ENCODE assay signal across 12 mouse cellular contexts in the genomic region with DNA sequence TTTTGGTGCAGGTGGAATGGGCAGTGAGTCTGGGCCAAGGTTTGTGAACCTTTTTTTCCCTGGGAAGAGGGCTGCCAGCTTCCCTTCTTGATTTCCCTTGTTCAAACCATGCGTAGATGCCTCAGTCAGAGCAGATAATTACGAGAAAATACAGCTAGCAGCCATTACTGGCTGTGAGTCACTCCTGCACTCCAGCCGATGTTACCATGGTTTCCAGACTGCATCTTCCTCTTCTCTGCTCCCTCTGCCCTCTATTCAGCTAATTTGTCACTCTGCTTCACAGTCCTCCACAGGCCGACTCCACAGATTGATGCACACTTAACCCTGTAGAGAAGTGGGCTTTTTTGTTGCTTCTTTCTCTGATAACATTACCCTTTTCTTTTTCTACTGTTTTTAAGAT. TPM values are rescaled to one million over a fixed set of nuclear protein-coding genes. Genes with fewer than 3 reads are reported as not detected.
DNase-seq lines count a peak whose midpoint lies in the region; ATAC-seq and TF ChIP-seq lines count a peak whose summit lies in the region.
"Had no signal": no experiment of that assay in that cellular context is flagged by ENCODE, and none has a peak within 500 bp of the region (broad histone marks: within the 10 kb centered on the region; RNA-seq: fewer than 3 reads in every experiment).

No protein-coding gene starts in this region.

- 53% methylated on average over 4 of the region's 4 CpGs for WGBS in forebrain, embryonic 11.5 days
- WGBS in forebrain, embryonic 10.5 days: 64% methylated on average over 4 of the region's 4 CpGs
- 28% methylated on average over 4 of the region's 4 CpGs for WGBS in hindbrain, embryonic 16.5 days
- WGBS in midbrain, embryonic 14.5 days: 36% methylated on average over 4 of the region's 4 CpGs

- DNase-seq in forebrain, embryonic 11.5 days (ENCODE audit: low spot score): no peak
- DNase-seq in forebrain, embryonic 10.5 days (ENCODE audit: extremely low spot score, low spot score): no peak
- DNase-seq in brain, embryonic 14.5 days (ENCODE audit: low read depth): peak; percentile 79
- peak; percentile 39 for DNase-seq in midbrain, embryonic 14.5 days
- no peak for DNase-seq in lung, postnatal 10 days
- DNase-seq in gastrocnemius, postnatal 36 days: no peak
- no peak for DNase-seq in urinary bladder, adult 18-20 months (ENCODE audit: low spot score in 2 of 2)
- DNase-seq: B cell, adult 2 months; kidney, adult 18-20 months had no signal

- H3K27me3 ChIP-seq in forebrain, embryonic 11.5 days (ENCODE audit: control insufficient read depth, insufficient read depth, low read length): no peaks in the 10 kb centered on the region
- H3K27me3 ChIP-seq in forebrain, embryonic 10.5 days (ENCODE audit: poor library complexity, severe bottlenecking): peaks cover 93% of the 10 kb centered on the region
- H3K27me3 ChIP-seq in hindbrain, embryonic 16.5 days (replicated peaks; ENCODE audit: control insufficient read depth, insufficient read depth, low read length): no peaks in the 10 kb centered on the region
- no peaks in the 10 kb centered on the region; the same call in 1 of the 2 replicates for H3K27me3 ChIP-seq in midbrain, embryonic 14.5 days (ENCODE audit: control insufficient read depth, insufficient read depth, low read length)
- H3K27me3 ChIP-seq: heart, embryonic 15.5 days had no signal

- 0 out of 2 replicates have a peak, but pooled peaks cover 3% of the 10 kb centered on the region for H3K4me1 ChIP-seq in forebrain, embryonic 11.5 days (replicated peaks; ENCODE audit: control insufficient read depth, insufficient read depth, low read length)
- H3K4me1 ChIP-seq in forebrain, embryonic 10.5 days: peaks cover 11% of the 10 kb centered on the region
- H3K4me1 ChIP-seq in hindbrain, embryonic 16.5 days (ENCODE audit: control insufficient read depth, insufficient read depth, low read depth, low read length): no peaks in the 10 kb centered on the region; the same call in 1 of the 2 replicates
- H3K4me1 ChIP-seq in midbrain, embryonic 14.5 days (ENCODE audit: control insufficient read depth, insufficient read depth, low read length): no peaks in the 10 kb centered on the region; the same call in 1 of the 2 replicates

- H3K27ac ChIP-seq in forebrain, embryonic 11.5 days (ENCODE audit: low read depth, low read length): 0 out of 2 replicates have a peak overlapping the region, but pooled peaks have one; percentile 6
- H3K27ac ChIP-seq in forebrain, embryonic 10.5 days: no peak overlapping the region
- H3K27ac ChIP-seq in hindbrain, embryonic 16.5 days (ENCODE audit: low read depth, low read length): peak overlapping the region; percentile 41; the same call in 1 of the 2 replicates
- H3K27ac ChIP-seq in midbrain, embryonic 14.5 days (replicated peaks; ENCODE audit: low read depth, low read length): peak overlapping the region; percentile 81
- H3K27ac ChIP-seq: heart, embryonic 15.5 days; limb, embryonic 13.5 days had no signal

- H3K9me3 ChIP-seq in forebrain, embryonic 11.5 days (ENCODE audit: control insufficient read depth, low read length): no peaks in the 10 kb centered on the region
- H3K9me3 ChIP-seq in forebrain, embryonic 10.5 days: no peaks in the 10 kb centered on the region
- no peaks in the 10 kb centered on the region for H3K9me3 ChIP-seq in hindbrain, embryonic 16.5 days (ENCODE audit: control insufficient read depth, low read length)
- H3K9me3 ChIP-seq in midbrain, embryonic 14.5 days (ENCODE audit: control insufficient read depth, low read length): no peaks in the 10 kb centered on the region
- H3K9me3 ChIP-seq: heart, embryonic 15.5 days; limb, embryonic 13.5 days had no signal

- H3K36me3 ChIP-seq in forebrain, embryonic 11.5 days (ENCODE audit: control insufficient read depth, insufficient read depth, low read length): no peaks in the 10 kb centered on the region
- H3K36me3 ChIP-seq in forebrain, embryonic 10.5 days (replicated peaks): no peaks in the 10 kb centered on the region
- H3K36me3 ChIP-seq in hindbrain, embryonic 16.5 days (ENCODE audit: control insufficient read depth, insufficient read depth, low read length): no peaks in the 10 kb centered on the region
- no peaks in the 10 kb centered on the region for H3K36me3 ChIP-seq in midbrain, embryonic 14.5 days (ENCODE audit: control insufficient read depth, insufficient read depth, low read length)
- H3K36me3 ChIP-seq: heart, embryonic 15.5 days; limb, embryonic 13.5 days had no signal

- TF ChIP-seq CTCF in brain, embryonic 14.5 days (IDR thresholded peaks at IDR 0.05; ENCODE audit: borderline replicate concordance, extremely low read depth, insufficient read depth, insufficient read length): no peak

- no peak overlapping the region for H3K4me3 ChIP-seq in forebrain, embryonic 11.5 days (ENCODE audit: low read depth, low read length)
- no peak overlapping the region for H3K4me3 ChIP-seq in forebrain, embryonic 10.5 days
- H3K4me3 ChIP-seq in hindbrain, embryonic 16.5 days (ENCODE audit: low read length): no peak overlapping the region
- H3K4me3 ChIP-seq in midbrain, embryonic 14.5 days (replicated peaks; ENCODE audit: low read depth, low read length): no peak overlapping the region
- H3K4me3 ChIP-seq: heart, embryonic 15.5 days; limb, embryonic 13.5 days had no signal

- ATAC-seq in forebrain, embryonic 11.5 days (replicated peaks; ENCODE audit: low FRiP score): no peak
- no peak for ATAC-seq in hindbrain, embryonic 16.5 days
- no peak for ATAC-seq in midbrain, embryonic 14.5 days (ENCODE audit: low FRiP score, low TSS enrichment)

- TF ChIP-seq POLR2A in brain, embryonic 14.5 days (IDR thresholded peaks at IDR 0.05; ENCODE audit: borderline replicate concordance, extremely low read depth, insufficient read depth, insufficient read length, poor library complexity, severe bottlenecking): no peak

- H3K9ac ChIP-seq in forebrain, embryonic 11.5 days (ENCODE audit: low read length): no peak overlapping the region
- no peak overlapping the region for H3K9ac ChIP-seq in hindbrain, embryonic 16.5 days (ENCODE audit: low read depth, low read length)
- no peak overlapping the region for H3K9ac ChIP-seq in midbrain, embryonic 14.5 days (replicated peaks; ENCODE audit: low read length)
- H3K9ac ChIP-seq: heart, embryonic 15.5 days; limb, embryonic 13.5 days had no signal

- intact Hi-C loops in gastrocnemius, postnatal 36 days (cut with DNase I): no loop called here

- H3K4me2 ChIP-seq in forebrain, embryonic 11.5 days (ENCODE audit: low read depth, low read length, severe bottlenecking): no peak overlapping the region
- H3K4me2 ChIP-seq in hindbrain, embryonic 16.5 days (ENCODE audit: low read length): no peak overlapping the region
- H3K4me2 ChIP-seq in midbrain, embryonic 14.5 days (ENCODE audit: low read length): no peak overlapping the region
- H3K4me2 ChIP-seq: heart, embryonic 15.5 days; limb, embryonic 13.5 days had no signal

RNA-seq across cellular contexts. Expression of a gene that starts 3.6 kb away (rescaled TPM):
- polyA plus RNA-seq in forebrain, embryonic 11.5 days (2014; fragmentation: Nextera tagmentation; extraction: Ambion mirVana): 73.6 and 77.5 TPM in 2 replicates
- 78.2 and 79.9 TPM in 2 replicates for polyA plus RNA-seq in forebrain, embryonic 10.5 days (2016; fragmentation: Nextera tagmentation; extraction: Ambion mirVana)
- polyA plus RNA-seq in brain, embryonic 14.5 days (2012; rRNA removed): 38.2 and 39.8 TPM in 2 replicates
- 44.6 and 58.1 TPM in 2 replicates for polyA plus RNA-seq in hindbrain, embryonic 16.5 days (2015; fragmentation: Nextera tagmentation; extraction: Ambion mirVana)
- 60.6 and 76.6 TPM in 2 replicates for polyA plus RNA-seq in midbrain, embryonic 14.5 days (2014; fragmentation: Nextera tagmentation; extraction: Ambion mirVana)
- 10 to 100 TPM; 21.3 to 33.1 TPM for total RNA-seq in gastrocnemius, postnatal 36 days (2021)

RNA-seq across cellular contexts. Expression of a gene that starts 41.2 kb away (rescaled TPM):
- 22.5 and 27.1 TPM in 2 replicates for polyA plus RNA-seq in forebrain, embryonic 11.5 days (2014; fragmentation: Nextera tagmentation; extraction: Ambion mirVana)
- 24.9 and 25.9 TPM in 2 replicates for polyA plus RNA-seq in forebrain, embryonic 10.5 days (2016; fragmentation: Nextera tagmentation; extraction: Ambion mirVana)
- 2.2 and 2.5 TPM in 2 replicates for polyA plus RNA-seq in brain, embryonic 14.5 days (2012; rRNA removed)
- polyA plus RNA-seq in hindbrain, embryonic 16.5 days (2015; fragmentation: Nextera tagmentation; extraction: Ambion mirVana): 1.5 and 2.1 TPM in 2 replicates
- 1.3 and 3.4 TPM in 2 replicates for polyA plus RNA-seq in midbrain, embryonic 14.5 days (2014; fragmentation: Nextera tagmentation; extraction: Ambion mirVana)
- total RNA-seq in gastrocnemius, postnatal 36 days (2021): under 1 TPM; 0.12 to 0.15 TPM

RNA-seq across cellular contexts. Expression of a gene that starts 44.6 kb away (rescaled TPM):
- polyA plus RNA-seq in forebrain, embryonic 11.5 days (2014; fragmentation: Nextera tagmentation; extraction: Ambion mirVana): 4.6 and 5.9 TPM in 2 replicates
- 3.5 and 4.4 TPM in 2 replicates for polyA plus RNA-seq in forebrain, embryonic 10.5 days (2016; fragmentation: Nextera tagmentation; extraction: Ambion mirVana)
- 64.7 and 82.5 TPM in 2 replicates for polyA plus RNA-seq in brain, embryonic 14.5 days (2012; rRNA removed)
- 5.6 and 6.2 TPM in 2 replicates for polyA plus RNA-seq in hindbrain, embryonic 16.5 days (2015; fragmentation: Nextera tagmentation; extraction: Ambion mirVana)
- 4.9 and 8.1 TPM in 2 replicates for polyA plus RNA-seq in midbrain, embryonic 14.5 days (2014; fragmentation: Nextera tagmentation; extraction: Ambion mirVana)
- under 1 TPM; 0.66 to 0.81 TPM for total RNA-seq in gastrocnemius, postnatal 36 days (2021)

Comparison
In these comparisons a context has a peak if more than half of its experiments do, and no peak if none do; other contexts are left out.
1. DNase-seq: peak in brain, embryonic 14.5 days (single experiment) and midbrain, embryonic 14.5 days (single experiment); none in forebrain, embryonic 11.5 days (single experiment), forebrain, embryonic 10.5 days (single experiment), lung, postnatal 10 days (single experiment), gastrocnemius, postnatal 36 days (0 of 2) and urinary bladder, adult 18-20 months (0 of 2).